Mouse (Mus musculus) liver, embryonic 16.5 days (tissue): Measurements from ENCODE around the gene Bcl7c. TPM values are rescaled to one million over a fixed set of nuclear protein-coding genes. Genes with fewer than 3 reads are reported as not detected.
A peak's percentile ranks its signal among the peaks of the same experiment; 100 is the strongest.

Experiments
- ATAC-seq: fragments of 200-750 bp; cut with Nextera tagmentation; 2 replicates; pipeline ENCODE4 v1.8.0; 2017; ENCODE audit warnings: low read depth, mild to moderate bottlenecking, moderate number of reproducible peaks, moderate library complexity
- H3K27ac ChIP-seq: fragments of 300-500 bp; sonication (generic); 2 replicates; pipeline ENCODE4 v1.5.1; 2014; ENCODE audit warnings: mild to moderate bottlenecking, low read length
- H3K27me3 ChIP-seq: fragments of 300-500 bp; sonication (generic); 2 replicates; pipeline ENCODE4 v1.6.1; 2014; ENCODE audit warnings: low read depth, low read length, mixed read lengths; ENCODE audit not compliant: control insufficient read depth, insufficient read depth
- H3K36me3 ChIP-seq: fragments of 300-500 bp; sonication (generic); 2 replicates; pipeline ENCODE4 v1.6.1; 2014; ENCODE audit warnings: mild to moderate bottlenecking; ENCODE audit not compliant: control insufficient read depth, insufficient read depth
- H3K4me1 ChIP-seq: fragments of 300-500 bp; sonication (generic); 2 replicates; pipeline ENCODE4 v1.6.1; 2014; ENCODE audit warnings: low read depth, low read length, mixed read lengths; ENCODE audit not compliant: control insufficient read depth
- H3K4me2 ChIP-seq: fragments of 300-500 bp; sonication (generic); 2 replicates; pipeline ENCODE4 v1.6.1; 2014; ENCODE audit warnings: low read depth, low read length, mixed read lengths
- H3K4me3 ChIP-seq: fragments of 300-500 bp; sonication (generic); 2 replicates; pipeline ENCODE4 v1.5.1; 2014; ENCODE audit warnings: low read depth, mild to moderate bottlenecking, low read length
- H3K9ac ChIP-seq: fragments of 300-500 bp; sonication (generic); 2 replicates; pipeline ENCODE4 v1.6.1; 2014; ENCODE audit warnings: low read depth, low read length
- H3K9me3 ChIP-seq: fragments of 300-500 bp; sonication (generic); replicated peaks from 2 replicates; pipeline ENCODE4 v1.6.1; 2016; ENCODE audit warnings: low read length; ENCODE audit not compliant: control insufficient read depth
- WGBS: fragments of 180-500 bp; shearing (Covaris S2); extraction: QIAGEN DNeasy Blood & Tissue Kit; methylation state at CpG from one replicate; pipeline ENCODE4 v1.1.7; 2014; ENCODE audit not compliant: insufficient replicate concordance; 5-methylcytosine and 5-hydroxymethylcytosine counted together
- polyA plus RNA-seq: library from polyadenylated mRNA; unstranded; fragments of >200 nt; fragmentation: Nextera tagmentation; extraction: Ambion mirVana; gene quantifications from 2 replicates; pipeline ENCODE4 v1.2.1, GENCODE M21; 2015

Bcl7c gene
- polyA plus RNA-seq: 16.8 and 17.0 TPM in 2 replicates

DNA sequence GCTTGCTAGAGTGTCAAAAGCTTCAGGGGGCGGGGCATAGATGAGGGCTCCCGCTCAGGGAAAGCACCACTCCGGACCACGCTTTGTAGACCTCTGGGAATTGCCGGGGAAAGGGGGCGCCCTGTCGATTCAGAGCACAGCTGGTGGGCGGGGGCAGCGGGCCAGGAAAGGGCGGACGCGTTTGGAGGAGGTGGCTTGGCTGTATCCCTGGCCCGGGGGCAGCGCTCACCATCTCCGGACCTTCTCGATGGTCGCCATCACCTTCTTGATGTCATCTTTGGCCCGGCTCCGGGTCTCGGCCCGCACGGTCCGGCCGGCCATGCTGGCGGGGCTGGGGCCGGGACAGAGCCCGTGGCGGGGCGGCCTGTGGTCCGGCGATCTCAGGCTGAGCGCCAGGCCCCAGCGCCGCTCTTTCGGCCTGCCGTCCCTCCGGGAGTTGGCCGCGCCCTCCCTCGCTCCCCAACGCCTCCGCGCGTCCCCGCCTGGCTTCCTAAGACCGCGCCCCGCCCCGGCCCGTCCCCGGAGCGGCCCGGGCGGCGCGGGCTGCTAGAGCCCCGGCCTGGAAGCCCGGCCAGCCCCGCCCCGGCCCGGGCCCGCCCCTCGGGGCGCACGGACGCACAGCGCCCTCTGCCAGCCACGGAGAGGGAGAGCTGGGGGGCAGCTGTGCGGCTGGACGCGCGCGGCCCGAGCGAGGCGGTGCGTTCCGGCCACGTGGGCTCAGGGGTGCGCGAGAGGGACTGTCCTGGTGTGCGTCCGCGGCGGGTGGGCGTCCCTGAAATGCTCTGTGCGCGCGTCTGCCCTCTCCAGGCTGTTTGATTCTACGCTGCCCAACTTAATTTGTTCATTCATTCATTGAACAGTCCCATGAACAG lies at the start of gene Bcl7c:
Gene Bcl7c (minus strand): TSS at position 727 of the 872 bp plus-strand sequence.
- H3K27ac ChIP-seq: peak within 1 kb of the TSS; percentile 87
- H3K9me3 ChIP-seq: no peaks in the 10 kb centered on the region
- H3K9ac ChIP-seq: peak within 1 kb of the TSS; percentile 76
- WGBS: under 1% methylated on average over 89 of the region's 90 CpGs
- H3K27me3 ChIP-seq: no peaks in the 10 kb centered on the region
- H3K36me3 ChIP-seq: no peaks in the 10 kb centered on the region
- peak within 1 kb of the TSS; percentile 76 for H3K4me3 ChIP-seq
- peaks cover 39% of the 10 kb centered on the region for H3K4me1 ChIP-seq
- ATAC-seq: peak; percentile 92
- peak within 1 kb of the TSS; percentile 93 for H3K4me2 ChIP-seq

DNA sequence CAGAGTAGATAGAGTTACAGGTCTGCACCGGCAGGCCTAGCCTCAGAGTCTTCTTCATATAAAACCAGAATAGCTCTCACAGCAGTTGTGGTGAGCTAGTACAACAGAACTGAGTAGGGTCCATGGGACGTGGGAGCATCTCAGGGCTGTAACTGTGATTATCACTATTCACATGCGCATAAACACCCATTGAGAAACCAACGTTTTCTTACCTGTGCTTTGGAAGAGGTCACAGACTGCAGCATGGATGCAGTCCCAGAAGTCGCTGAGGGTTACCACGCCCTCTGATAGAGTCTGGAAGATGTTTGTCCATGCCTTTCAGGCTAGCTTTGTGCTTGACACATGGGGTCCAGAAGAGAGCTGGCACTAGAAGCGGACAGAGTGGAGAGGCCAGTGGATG lies 45.0 kb upstream of the Bcl7c start:
- Histone ChIP-seq H3K27ac (no peak overlapping the region), H3K9ac (no peak overlapping the region), H3K36me3 (no peaks in the 10 kb centered on the region; the same call in 1 of the 2 replicates), H3K9me3 (no peaks in the 10 kb centered on the region), H3K4me1 (no peaks in the 10 kb centered on the region), H3K4me2 (no peak overlapping the region), H3K27me3 (no peaks in the 10 kb centered on the region), H3K4me3 (no peak overlapping the region)
- no peak for ATAC-seq
- 73% methylated on average over 7 of the region's 7 CpGs for WGBS

DNA sequence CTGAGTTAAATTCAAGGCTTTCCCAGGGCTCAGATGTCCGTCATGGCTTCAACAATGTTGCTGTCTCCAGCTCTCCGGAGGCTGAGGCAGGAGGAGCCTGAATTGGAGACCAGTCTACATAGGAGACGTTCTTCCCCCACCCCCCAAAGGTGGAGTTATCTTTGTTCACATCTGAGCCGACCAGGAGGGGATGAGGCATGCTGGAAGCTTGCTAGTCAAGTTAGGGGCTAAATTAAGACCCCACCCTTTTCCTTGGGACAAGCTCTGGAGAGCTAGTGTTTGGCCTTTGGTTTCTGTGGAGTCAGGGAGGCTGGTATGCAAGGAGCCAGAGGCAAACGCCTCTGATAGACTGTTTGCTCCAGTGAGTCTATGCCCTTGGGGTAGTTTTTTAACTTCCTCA lies 44.4 kb upstream of the Bcl7c start:
- Histone ChIP-seq H3K9ac (no peak overlapping the region), H3K27me3 (no peaks in the 10 kb centered on the region), H3K4me1 (no peaks in the 10 kb centered on the region), H3K4me2 (no peak overlapping the region), H3K36me3 (no peaks in the 10 kb centered on the region; the same call in 1 of the 2 replicates), H3K4me3 (no peak overlapping the region), H3K9me3 (no peaks in the 10 kb centered on the region), H3K27ac (no peak overlapping the region)
- 48% methylated on average over 5 of the region's 5 CpGs for WGBS
- ATAC-seq: no peak

DNA sequence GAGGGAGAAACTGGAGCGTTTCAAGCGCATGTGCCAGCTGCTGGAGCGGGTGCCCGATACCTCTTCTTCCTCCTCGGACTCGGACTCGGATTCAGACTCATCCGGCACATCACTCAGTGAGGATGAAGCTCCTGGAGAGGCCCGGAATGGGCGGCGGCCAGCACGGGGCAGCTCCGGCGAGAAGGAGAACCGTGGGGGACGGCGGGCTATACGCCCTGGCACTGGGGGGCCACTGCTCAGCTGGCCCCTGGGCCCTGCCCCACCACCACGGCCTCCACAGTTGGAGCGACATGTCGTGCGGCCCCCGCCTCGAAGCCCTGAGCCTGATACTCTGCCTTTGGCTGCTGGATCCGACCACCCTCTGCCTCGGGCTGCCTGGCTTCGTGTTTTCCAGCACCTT lies 43.3 kb upstream of the Bcl7c start:
- H3K4me2 ChIP-seq: no peak overlapping the region
- H3K9ac ChIP-seq: no peak overlapping the region
- no peak for ATAC-seq
- no peaks in the 10 kb centered on the region for H3K27me3 ChIP-seq
- WGBS: 86% methylated on average over 25 of the region's 27 CpGs
- H3K36me3 ChIP-seq: no peaks in the 10 kb centered on the region; the same call in 1 of the 2 replicates
- no peaks in the 10 kb centered on the region for H3K4me1 ChIP-seq
- no peak overlapping the region for H3K27ac ChIP-seq
- no peaks in the 10 kb centered on the region for H3K9me3 ChIP-seq
- H3K4me3 ChIP-seq: no peak overlapping the region

- H3K27ac ChIP-seq: no peak overlapping the region
- H3K36me3 ChIP-seq: no peaks in the 10 kb centered on the region; the same call in 1 of the 2 replicates
- H3K4me1 ChIP-seq: peaks cover 4% of the 10 kb centered on the region
- H3K9me3 ChIP-seq: no peaks in the 10 kb centered on the region
- 82% methylated on average over 5 of the region's 5 CpGs for WGBS
- no peak overlapping the region for H3K4me3 ChIP-seq
- ATAC-seq: no peak
- no peaks in the 10 kb centered on the region for H3K27me3 ChIP-seq
- H3K9ac ChIP-seq: no peak overlapping the region
- H3K4me2 ChIP-seq: no peak overlapping the region
Observed at GRCm38 (mm10) chr7:127751619-127752018, 42.9 kb upstream of the Bcl7c start.

DNA sequence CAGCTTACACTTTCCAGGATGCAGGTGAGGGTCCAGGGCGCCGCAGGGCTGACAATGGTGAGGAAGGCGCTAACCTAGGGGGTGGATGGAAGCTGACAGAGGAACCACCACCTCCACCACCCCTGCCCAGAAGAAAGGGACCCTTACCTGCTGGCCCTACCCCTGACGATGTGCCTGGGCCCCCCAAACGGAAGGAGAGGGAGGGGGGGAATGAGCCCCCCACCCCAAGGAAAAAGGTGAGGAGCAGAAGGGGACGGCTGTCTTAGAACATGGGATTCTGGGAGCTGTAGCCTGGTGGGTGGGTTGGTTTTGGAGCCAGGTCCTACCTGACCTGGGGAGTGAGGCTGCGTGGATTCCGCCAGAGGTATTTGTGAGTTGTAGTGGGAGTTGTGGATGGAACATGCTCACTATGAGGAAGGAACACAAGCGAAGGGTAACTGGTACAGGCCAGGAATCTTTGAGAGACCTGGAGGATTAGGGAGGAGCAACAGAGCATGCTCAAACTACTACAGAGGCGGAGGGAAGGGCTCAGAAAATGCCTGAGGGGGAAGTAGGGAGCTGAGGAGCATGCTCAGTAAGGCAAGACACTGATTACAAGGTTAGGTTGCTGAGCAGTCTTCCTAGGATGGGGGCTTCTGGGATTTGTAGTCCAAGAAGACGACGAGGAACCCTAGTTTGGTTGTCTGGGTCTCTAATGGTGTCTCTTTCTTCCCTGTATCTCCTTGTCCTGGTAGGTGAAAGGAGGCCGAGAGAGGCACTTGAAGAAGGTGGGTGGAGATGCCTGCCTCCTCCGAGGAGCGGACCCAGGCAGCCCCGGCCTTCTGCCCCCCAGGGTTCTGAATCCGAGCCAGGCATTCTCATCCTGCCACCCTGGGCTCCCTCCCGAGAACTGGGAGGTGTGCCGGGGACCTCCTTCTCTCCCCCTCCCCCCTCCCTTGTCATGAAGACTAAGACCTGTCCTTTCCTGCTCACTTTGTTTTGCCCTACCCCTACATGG lies 41.7 kb upstream of the Bcl7c start:
- Histone ChIP-seq H3K4me3 (no peak overlapping the region), H3K4me1 (peaks cover 4% of the 10 kb centered on the region), H3K9ac (no peak overlapping the region), H3K9me3 (no peaks in the 10 kb centered on the region), H3K4me2 (no peak overlapping the region), H3K27ac (no peak overlapping the region), H3K27me3 (no peaks in the 10 kb centered on the region), H3K36me3 (no peaks in the 10 kb centered on the region; the same call in 1 of the 2 replicates)
- no peak for ATAC-seq
- WGBS: 71% methylated on average over 19 of the region's 19 CpGs

DNA sequence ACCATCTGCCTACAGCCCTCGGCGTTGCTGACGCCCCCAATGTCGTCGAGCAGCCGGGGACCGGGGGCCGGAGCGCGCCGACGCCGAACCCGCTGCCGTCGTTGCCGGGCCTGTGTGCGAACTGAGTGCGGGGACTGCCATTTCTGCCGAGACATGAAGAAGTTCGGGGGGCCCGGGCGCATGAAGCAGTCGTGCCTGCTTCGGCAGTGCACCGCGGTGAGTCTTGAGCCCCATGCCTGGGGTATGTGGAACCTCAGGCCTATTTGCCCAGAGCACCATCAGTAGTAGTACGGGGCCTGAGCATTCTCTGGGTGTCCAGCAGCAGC lies 39.5 kb upstream of the Bcl7c start:
- H3K9me3 ChIP-seq: no peaks in the 10 kb centered on the region
- ATAC-seq: no peak
- no peaks in the 10 kb centered on the region; the same call in 1 of the 2 replicates for H3K36me3 ChIP-seq
- 89% methylated on average over 28 of the region's 28 CpGs for WGBS
- H3K4me1 ChIP-seq: peaks cover 14% of the 10 kb centered on the region
- no peak overlapping the region for H3K4me2 ChIP-seq
- no peak overlapping the region for H3K27ac ChIP-seq
- no peaks in the 10 kb centered on the region for H3K27me3 ChIP-seq
- H3K4me3 ChIP-seq: no peak overlapping the region
- H3K9ac ChIP-seq: no peak overlapping the region

GRCm38 (mm10) chr7:127747559-127748234 lies 39.0 kb upstream of the Bcl7c start:
- H3K27ac ChIP-seq: no peak overlapping the region
- no peak overlapping the region; the same call in 1 of the 2 replicates for H3K4me3 ChIP-seq
- no peak overlapping the region for H3K9ac ChIP-seq
- H3K4me1 ChIP-seq: peaks cover 14% of the 10 kb centered on the region
- 0 out of 2 replicates have a peak overlapping the region, but pooled peaks have one; percentile 78 for H3K4me2 ChIP-seq
- 74% methylated on average over 6 of the region's 6 CpGs for WGBS
- H3K9me3 ChIP-seq: no peaks in the 10 kb centered on the region
- no peaks in the 10 kb centered on the region for H3K27me3 ChIP-seq
- ATAC-seq: no peak
- no peaks in the 10 kb centered on the region; the same call in 1 of the 2 replicates for H3K36me3 ChIP-seq
